Mouse (Mus musculus) stomach, postnatal 0 days (tissue): ENCODE results near the gene Hapln4.

Source experiments
- CTCF ChIP-seq: IDR thresholded peaks from 2 replicates; pipeline ENCODE4 v1.5.1; 2016; ENCODE audit warnings: antibody characterized with exemption, low read depth, mild to moderate bottlenecking, moderate library complexity
- EP300 ChIP-seq: optimal IDR thresholded peaks from 2 replicates; pipeline ENCODE3; 2016; ENCODE audit warnings: antibody characterized with exemption

DNA sequence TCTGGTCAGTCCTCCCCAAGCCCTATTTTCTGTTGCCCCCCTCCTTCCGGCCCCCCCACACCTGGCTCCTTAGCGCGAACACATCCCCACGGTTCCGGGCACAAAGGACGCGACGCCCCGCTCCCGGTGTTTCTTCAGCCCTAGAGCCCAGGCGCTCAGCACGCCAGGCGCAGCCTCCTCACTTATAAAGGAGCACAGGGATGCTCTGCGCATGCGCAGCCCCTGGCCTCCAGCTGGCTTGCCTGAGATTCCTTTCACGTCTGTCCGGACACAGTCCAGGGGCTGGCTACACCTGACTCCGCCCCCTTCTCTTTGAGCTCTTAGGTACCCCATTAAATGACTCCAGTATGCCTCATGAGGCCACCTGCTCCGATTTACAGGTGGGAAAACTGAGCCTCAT lies 37.4 kb downstream of the Hapln4 start, which contains the start of gene Ncan:
- TF ChIP-seq CTCF (no peak), EP300 (no peak)
